Mouse (Mus musculus) liver, embryonic 11.5 days (tissue): ENCODE measurements around the gene Scaper. TPM values are rescaled to one million over a fixed set of nuclear protein-coding genes. Genes with fewer than 3 reads are reported as not detected.

ENCODE experiments used
- ATAC-seq: fragments of 200-750 bp; cut with Nextera tagmentation; replicated peaks from 2 replicates; pipeline ENCODE4 v1.8.0; 2017; ENCODE audit warnings: moderate number of reproducible peaks, mild to moderate bottlenecking, moderate TSS enrichment, moderate library complexity; ENCODE audit not compliant: low FRiP score
- DNase-seq: peaks from one replicate; pipeline ENCODE4 v3.0.0-alpha.2; 2017; ENCODE audit warnings: low spot score
- H3K27ac ChIP-seq: fragments of 300-500 bp; sonication (generic); 2 replicates; pipeline ENCODE4 v1.5.1; 2014; ENCODE audit warnings: mild to moderate bottlenecking, low read depth, low read length, control low read depth
- H3K27me3 ChIP-seq: fragments of 300-500 bp; sonication (generic); replicated peaks from 2 replicates; pipeline ENCODE4 v1.6.1; 2014; ENCODE audit warnings: low read length, mixed read lengths; ENCODE audit not compliant: control insufficient read depth, insufficient read depth
- H3K36me3 ChIP-seq: fragments of 300-500 bp; sonication (generic); 2 replicates; pipeline ENCODE4 v1.6.1; 2014; ENCODE audit warnings: mild to moderate bottlenecking, low read length, moderate library complexity, mixed read lengths; ENCODE audit not compliant: control insufficient read depth, insufficient read depth
- H3K4me1 ChIP-seq: fragments of 300-500 bp; sonication (generic); replicated peaks from 2 replicates; pipeline ENCODE4 v1.6.1; 2014; ENCODE audit warnings: low read length, mixed read lengths; ENCODE audit not compliant: control insufficient read depth, insufficient read depth
- H3K4me2 ChIP-seq: fragments of 300-500 bp; sonication (generic); 2 replicates; pipeline ENCODE4 v1.6.1; 2014; ENCODE audit warnings: mild to moderate bottlenecking, control low read depth, moderate library complexity
- H3K4me3 ChIP-seq: fragments of 300-500 bp; sonication (generic); 2 replicates; pipeline ENCODE4 v1.5.1; 2014; ENCODE audit warnings: low read depth, low read length, control low read depth
- H3K9ac ChIP-seq: fragments of 300-500 bp; sonication (generic); 2 replicates; pipeline ENCODE4 v1.6.1; 2014; ENCODE audit warnings: low read depth, low read length, control low read depth
- H3K9me3 ChIP-seq: fragments of 300-500 bp; sonication (generic); 2 replicates; pipeline ENCODE4 v1.6.1; 2016; ENCODE audit warnings: low read length, inconsistent platforms, mixed read lengths; ENCODE audit not compliant: control insufficient read depth
- WGBS: fragments of 180-500 bp; shearing (Covaris S2); extraction: QIAGEN DNeasy Blood & Tissue Kit; methylation state at CpG from one replicate; pipeline ENCODE4 v1.1.7; 2014; 5-methylcytosine and 5-hydroxymethylcytosine counted together
- polyA plus RNA-seq: library from polyadenylated mRNA; unstranded; fragments of >200 nt; fragmentation: Nextera tagmentation; extraction: Ambion mirVana; gene quantifications from 2 replicates; pipeline ENCODE4 v1.2.1, GENCODE M21; 2014

The Scaper gene
- polyA plus RNA-seq, 1 experiment from 2014 or later = 4.3 TPM

DNA sequence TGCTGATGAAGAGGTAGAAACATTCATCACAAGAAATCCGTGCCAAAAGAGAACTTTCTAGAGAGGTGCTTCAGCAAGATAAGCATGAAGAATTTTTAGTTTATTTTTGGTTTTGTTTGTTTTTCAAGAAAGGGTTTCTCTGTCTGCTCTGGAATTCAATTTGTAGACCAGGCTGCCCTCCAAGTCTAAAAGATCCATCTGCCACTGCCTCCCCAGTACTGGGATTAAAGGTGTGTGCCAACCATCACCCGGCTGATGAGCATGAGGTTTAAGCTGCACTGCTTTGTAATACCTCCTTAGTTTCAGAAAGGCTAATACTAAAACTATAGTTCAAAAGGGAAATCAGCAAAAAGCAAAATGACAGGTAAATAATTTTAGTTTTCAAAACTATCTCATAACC, 35.0 kb downstream of the Scaper start:
- H3K27me3 ChIP-seq = no peaks in the 10 kb centered on the region
- no peak overlapping the region for H3K4me3 ChIP-seq
- WGBS = 76% methylated on average over 2 of the region's 2 CpGs

DNA sequence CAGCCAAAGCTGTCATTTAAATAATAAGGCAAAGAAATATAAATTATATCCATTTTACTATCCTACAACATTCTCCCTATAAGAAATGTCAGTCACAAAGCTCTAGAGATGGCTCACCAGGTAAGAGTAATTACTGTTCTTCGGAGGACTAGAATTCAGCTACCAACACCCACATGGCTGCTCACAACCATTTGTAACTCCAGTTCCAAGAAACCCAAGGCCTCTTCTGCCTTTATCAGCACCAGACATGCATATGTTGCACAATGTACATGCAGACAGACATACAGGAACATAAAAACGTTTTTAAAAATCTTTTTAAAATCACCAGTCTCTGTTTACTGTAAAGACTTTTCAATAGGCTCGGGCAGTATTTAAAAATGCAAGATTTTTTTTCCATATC, 36.3 kb downstream of the Scaper start:
- H3K9ac ChIP-seq = no peak overlapping the region
- H3K4me1 ChIP-seq = no peaks in the 10 kb centered on the region
- DNase-seq (no peak), ATAC-seq (peak; percentile 85)
- H3K4me3 ChIP-seq = no peak overlapping the region
- H3K27ac ChIP-seq = no peak overlapping the region
- WGBS = 56% methylated on average over 3 of the region's 3 CpGs
- no peaks in the 10 kb centered on the region for H3K9me3 ChIP-seq
- H3K27me3 ChIP-seq = no peaks in the 10 kb centered on the region
- H3K36me3 ChIP-seq = no peaks in the 10 kb centered on the region
- H3K4me2 ChIP-seq = no peak overlapping the region

More for the DNA sequence above, 35.0 kb downstream of the Scaper start:
- H3K9ac ChIP-seq = no peak overlapping the region
- H3K4me2 ChIP-seq = no peak overlapping the region
- no peak overlapping the region for H3K27ac ChIP-seq
- no peaks in the 10 kb centered on the region for H3K9me3 ChIP-seq
- ATAC-seq (no peak), DNase-seq (no peak)
- H3K4me1 ChIP-seq = no peaks in the 10 kb centered on the region
- no peaks in the 10 kb centered on the region for H3K36me3 ChIP-seq

DNA sequence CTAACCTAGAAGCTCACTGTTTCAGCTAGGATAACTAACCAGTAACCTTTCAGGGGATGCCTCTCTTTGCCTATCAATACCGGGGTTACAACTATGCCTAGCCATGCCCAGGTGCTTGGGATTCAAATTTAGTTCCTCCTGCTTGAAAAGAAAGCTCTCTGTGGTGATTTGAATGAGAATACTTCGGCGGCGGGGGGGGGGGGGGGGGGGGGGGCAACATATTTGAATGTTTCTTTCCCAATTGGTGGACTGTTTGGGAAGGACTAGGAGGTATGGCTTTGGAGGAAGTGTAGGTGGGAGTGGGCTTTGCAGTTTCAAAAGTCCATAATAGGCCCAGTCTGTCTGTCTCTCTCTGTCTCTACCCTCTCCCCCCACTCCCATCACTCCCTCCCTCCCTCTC, 37.4 kb downstream of the Scaper start:
- DNase-seq = no peak
- H3K9me3 ChIP-seq = no peaks in the 10 kb centered on the region
- 48% methylated on average over 4 of the region's 4 CpGs for whole genome bisulfite sequencing

DNA sequence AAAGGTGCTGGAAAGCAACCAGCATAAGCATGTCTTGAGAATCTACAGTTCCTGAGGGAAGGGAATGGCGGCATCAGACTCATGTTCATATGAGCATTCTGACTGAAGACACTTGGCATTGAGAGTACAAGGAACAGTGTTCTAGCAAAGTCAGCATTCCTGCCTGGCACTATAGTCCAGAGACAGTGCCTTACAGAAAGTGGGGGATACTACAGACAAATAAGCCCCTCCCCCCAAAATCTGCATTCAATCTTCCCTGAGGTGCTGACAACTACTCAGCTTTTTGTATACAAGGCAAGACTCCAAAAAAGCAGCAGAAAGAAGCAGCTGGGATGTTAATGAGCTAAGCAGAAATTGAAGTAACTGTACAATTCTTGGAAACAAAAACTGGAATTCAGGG, 59.9 kb downstream of the Scaper start:
- H3K27me3 ChIP-seq = no peaks in the 10 kb centered on the region
- ATAC-seq (no peak), DNase-seq (no peak)
- H3K9ac ChIP-seq = no peak overlapping the region
- no peak overlapping the region for H3K4me3 ChIP-seq
- no peak overlapping the region for H3K4me2 ChIP-seq
- no peaks in the 10 kb centered on the region for H3K4me1 ChIP-seq
- 73% methylated on average over 1 of the region's 1 CpGs for WGBS
- no peaks in the 10 kb centered on the region for H3K36me3 ChIP-seq
- no peaks in the 10 kb centered on the region for H3K9me3 ChIP-seq
- H3K27ac ChIP-seq = no peak overlapping the region

More for the DNA sequence above, 37.4 kb downstream of the Scaper start:
- Histone ChIP-seq H3K4me3 (no peak overlapping the region), H3K9ac (no peak overlapping the region), H3K27me3 (no peaks in the 10 kb centered on the region), H3K4me1 (no peaks in the 10 kb centered on the region), H3K36me3 (no peaks in the 10 kb centered on the region), H3K4me2 (no peak overlapping the region), H3K27ac (no peak overlapping the region)
- no peak for ATAC-seq

DNA sequence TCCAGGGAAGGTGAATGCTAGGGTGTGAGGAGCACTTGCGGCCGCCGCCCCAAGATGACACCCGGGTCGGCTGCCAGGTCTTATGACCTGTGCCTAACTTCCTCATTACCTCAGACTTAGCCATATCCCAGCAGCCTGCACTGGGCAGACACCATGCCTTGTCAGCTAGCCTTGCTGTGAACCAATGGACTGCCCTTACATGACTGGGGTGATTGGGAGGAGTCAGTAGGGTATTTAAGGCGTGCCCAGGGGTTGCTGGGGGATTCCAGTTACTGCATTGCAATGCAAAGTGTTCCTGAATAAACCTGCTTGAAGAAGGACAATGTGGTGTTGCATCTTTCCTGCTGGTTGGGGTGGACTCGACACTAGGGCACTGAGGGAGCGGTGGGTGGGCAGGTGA, 148.5 kb downstream of the Scaper start:
- Histone ChIP-seq H3K36me3 (no peaks in the 10 kb centered on the region), H3K27ac (no peak overlapping the region), H3K4me3 (no peak overlapping the region), H3K9me3 (no peaks in the 10 kb centered on the region), H3K4me2 (no peak overlapping the region), H3K27me3 (no peaks in the 10 kb centered on the region), H3K4me1 (no peaks in the 10 kb centered on the region), H3K9ac (no peak overlapping the region)
- WGBS = 79% methylated on average over 8 of the region's 8 CpGs
- DNase-seq = no peak
- ATAC-seq = no peak

DNA sequence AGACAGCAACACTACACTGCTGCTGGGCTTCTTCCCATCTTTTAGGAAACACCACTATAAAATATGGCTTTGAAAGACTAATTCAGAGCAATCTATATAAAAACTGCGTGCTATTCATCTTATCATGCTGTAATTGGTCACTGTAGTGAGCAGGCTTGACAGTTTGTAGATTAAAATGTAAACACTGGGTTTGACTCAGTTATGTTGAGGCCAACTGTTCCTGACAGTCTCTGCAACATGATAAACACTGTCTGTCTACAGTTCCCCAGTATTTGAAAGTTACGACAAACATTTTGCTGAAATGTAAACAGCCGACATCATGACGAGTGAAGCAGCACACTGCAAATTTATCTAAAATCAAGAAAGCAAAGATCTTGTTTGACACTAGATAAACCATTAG, 225.9 kb downstream of the Scaper start:
- H3K36me3 ChIP-seq = no peaks in the 10 kb centered on the region
- WGBS = 58% methylated on average over 4 of the region's 4 CpGs
- no peak overlapping the region for H3K9ac ChIP-seq
- H3K9me3 ChIP-seq = no peaks in the 10 kb centered on the region
- H3K4me1 ChIP-seq = no peaks in the 10 kb centered on the region
- H3K27ac ChIP-seq = no peak overlapping the region
- no peak overlapping the region for H3K4me3 ChIP-seq
- H3K4me2 ChIP-seq = no peak overlapping the region
- no peak for DNase-seq
- ATAC-seq = no peak
- H3K27me3 ChIP-seq = no peaks in the 10 kb centered on the region

DNA sequence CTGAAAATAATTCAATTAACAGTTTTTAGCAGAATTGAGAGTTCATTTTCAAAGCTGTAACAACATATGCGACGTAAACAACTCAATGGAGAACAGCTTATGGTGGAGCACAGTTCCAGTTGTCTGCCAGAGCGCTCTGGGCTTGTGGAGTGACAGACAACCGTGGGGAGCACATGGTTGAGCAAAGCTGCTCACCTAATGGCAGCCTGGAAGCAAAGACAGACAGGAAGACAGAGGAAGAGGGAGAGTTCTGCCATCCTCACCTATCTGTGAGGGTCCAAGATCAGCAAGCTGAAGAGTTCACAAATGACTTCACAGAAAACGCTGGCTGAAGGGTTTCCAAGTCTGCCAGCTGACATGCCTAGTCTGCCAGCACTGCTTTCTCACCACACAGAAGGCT, 227.4 kb downstream of the Scaper start:
- H3K4me1 ChIP-seq = no peaks in the 10 kb centered on the region
- no peaks in the 10 kb centered on the region for H3K36me3 ChIP-seq
- H3K27ac ChIP-seq = no peak overlapping the region
- DNase-seq = no peak
- WGBS = 78% methylated on average over 5 of the region's 5 CpGs
- H3K9ac ChIP-seq = no peak overlapping the region
- no peak for ATAC-seq
- H3K9me3 ChIP-seq = no peaks in the 10 kb centered on the region
- no peak overlapping the region for H3K4me3 ChIP-seq
- H3K4me2 ChIP-seq = no peak overlapping the region
- H3K27me3 ChIP-seq = no peaks in the 10 kb centered on the region

DNA sequence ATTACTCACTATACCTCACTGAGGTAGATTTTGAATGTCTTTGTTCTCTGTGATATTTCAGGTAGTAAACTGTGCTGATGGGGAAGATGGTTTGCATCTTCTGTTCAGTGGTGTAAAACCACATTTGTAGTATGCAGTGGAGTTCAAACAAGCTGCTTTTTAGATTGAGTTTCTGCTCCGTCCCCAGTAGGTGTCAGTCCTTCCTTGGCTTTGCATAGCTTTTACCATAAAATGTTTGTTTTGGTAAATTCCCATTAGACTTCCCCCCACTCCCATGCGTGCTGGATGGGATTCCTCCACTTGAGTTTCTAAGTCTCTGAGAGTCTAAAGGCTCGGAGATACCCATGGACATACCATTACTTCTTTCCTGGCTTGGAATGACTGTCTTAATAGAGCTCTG, 231.3 kb downstream of the Scaper start:
- H3K27me3 ChIP-seq = no peaks in the 10 kb centered on the region
- ATAC-seq (no peak), DNase-seq (no peak)
- H3K4me1 ChIP-seq = no peaks in the 10 kb centered on the region
- H3K4me3 ChIP-seq = no peak overlapping the region
- WGBS = 62% methylated on average over 3 of the region's 3 CpGs
- H3K4me2 ChIP-seq = no peak overlapping the region
- H3K9me3 ChIP-seq = no peaks in the 10 kb centered on the region
- no peaks in the 10 kb centered on the region for H3K36me3 ChIP-seq
- no peak overlapping the region for H3K9ac ChIP-seq
- no peak overlapping the region for H3K27ac ChIP-seq

DNA sequence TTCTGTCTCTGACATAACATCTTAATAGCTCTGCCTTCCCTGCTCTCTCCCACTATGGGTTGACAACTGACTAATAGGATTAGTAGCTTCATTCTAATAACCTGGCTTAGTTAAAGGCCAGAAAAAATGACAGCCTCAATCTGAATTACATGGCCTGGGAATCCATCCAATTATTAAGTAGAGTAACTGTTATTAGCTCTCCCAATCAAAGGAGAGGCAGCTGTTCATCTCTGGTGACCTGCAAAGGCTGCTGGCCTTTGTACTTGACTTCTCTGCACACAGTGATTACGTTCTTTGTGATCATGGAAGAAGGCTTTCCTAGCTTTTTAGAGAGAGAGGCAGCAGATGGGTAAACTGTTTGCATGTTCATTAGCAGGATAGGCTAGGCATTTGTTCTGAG, 242.6 kb downstream of the Scaper start:
- ATAC-seq (no peak), DNase-seq (no peak)
- Histone ChIP-seq H3K27me3 (no peaks in the 10 kb centered on the region), H3K4me1 (no peaks in the 10 kb centered on the region), H3K4me3 (no peak overlapping the region), H3K27ac (no peak overlapping the region), H3K4me2 (no peak overlapping the region), H3K9ac (no peak overlapping the region), H3K9me3 (no peaks in the 10 kb centered on the region), H3K36me3 (no peaks in the 10 kb centered on the region)
- 74% methylated on average over 1 of the region's 1 CpGs for WGBS
